Mouse (Mus musculus) mouse embryonic stem cell (cell line): Measurements from ENCODE around the gene Bud23.
"Not testable (repeated sequence)": the region's sequence is repeated elsewhere in the genome, so short reads cannot be mapped to it uniquely, and the experiment has no call there.

ENCODE experiments used
- in situ Hi-C, 2 experiments: fragments of 300-500 bp; cut with MboI; formaldehyde crosslinking; loops; 1 replicate in 1 of 2; 3 replicates in 1 of 2; pipeline ENCODE4 v1.14.3; 2019 to 2020; ENCODE audit warnings: low sequenced_read_pairs in 2 of 2, low pct_unique_long_range_greater_than_20kb in 1 of 2, mixed read lengths in 1 of 2; ENCODE audit not compliant: unreplicated experiment in 1 of 2

Gene Bud23

DNA sequence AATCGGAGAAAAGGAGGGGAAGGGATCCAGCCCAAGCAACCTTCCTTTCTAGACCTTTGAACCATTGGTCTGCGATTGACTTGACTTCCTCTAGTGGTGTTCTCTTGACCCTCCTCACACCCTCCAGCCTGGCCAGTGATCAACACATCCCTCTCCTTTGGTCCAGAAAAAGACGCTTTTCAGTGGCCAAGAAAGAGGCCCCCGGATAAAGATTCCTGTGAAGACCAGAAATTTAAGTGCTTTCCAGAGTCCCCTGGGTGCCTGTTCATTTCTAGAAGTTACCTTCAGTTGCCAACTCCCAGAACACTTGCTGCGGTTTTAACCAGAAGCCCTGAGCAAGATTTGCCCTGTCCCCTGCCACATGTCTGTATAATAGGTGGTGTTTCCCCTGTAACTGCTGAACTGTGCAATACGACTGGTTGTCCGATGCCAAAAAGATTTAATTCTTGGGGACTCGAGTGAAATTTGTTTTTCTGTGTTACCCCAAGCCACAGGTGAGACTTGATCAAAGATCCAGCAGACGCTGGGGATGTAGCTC lies at the start of gene Bud23:
Gene Bud23 (minus strand): TSS at position 51 of the 538 bp plus-strand sequence.
- in situ Hi-C loops: not testable (repeated sequence)

DNA sequence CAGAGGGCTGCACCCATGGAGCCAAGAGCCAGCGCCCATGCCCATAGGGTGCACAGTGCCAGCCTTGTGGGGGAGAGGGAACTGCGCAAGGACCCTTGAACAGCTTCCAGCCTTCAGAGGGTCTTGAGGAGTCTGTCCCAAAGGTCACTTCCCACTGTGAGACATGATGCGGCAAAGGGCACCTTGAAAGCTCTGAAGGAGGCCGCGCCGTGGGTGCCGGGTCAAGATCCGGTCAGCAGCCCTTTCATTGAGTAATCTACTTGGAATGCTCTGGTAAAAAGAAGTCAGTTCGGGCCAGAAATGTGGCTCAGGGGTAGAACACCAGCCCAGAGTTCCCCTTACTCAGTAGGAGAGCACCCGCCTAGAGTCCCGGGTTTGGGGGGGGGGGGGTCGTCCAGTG lies 49.0 kb upstream of the Bud23 start:
- in situ Hi-C loops: loop anchor here (25.0 kb wide), 1 partner anchor 201 kb away; the partner anchor contains the start of genes Cldn13 (in 2 of the 2) and Tmem270 (in 2 of the 2)

DNA sequence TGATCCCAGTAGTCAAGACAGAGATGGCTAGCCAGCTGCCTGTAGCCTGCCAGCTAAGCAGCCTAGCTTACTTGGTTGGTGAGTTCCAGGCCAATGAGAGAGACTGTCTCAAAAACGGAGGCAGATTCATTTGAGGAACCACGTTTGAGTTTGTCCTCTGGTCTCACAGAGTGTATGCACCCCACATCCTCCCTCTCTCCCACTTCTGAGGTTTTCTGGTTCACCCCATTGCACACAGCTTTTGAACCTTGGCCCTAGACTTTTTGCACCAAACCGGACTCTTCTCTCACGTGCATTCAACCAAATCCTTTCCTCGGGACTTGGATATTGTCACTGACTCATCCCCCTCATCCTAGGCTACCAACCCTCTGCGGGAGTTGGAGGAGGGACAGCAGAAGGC lies 45.2 kb upstream of the Bud23 start:
- in situ Hi-C loops: loop anchor here (25.0 kb wide), 1 partner anchor 198 kb away; the partner anchor contains the start of genes Cldn13 (in 2 of the 2) and Tmem270 (in 2 of the 2)

DNA sequence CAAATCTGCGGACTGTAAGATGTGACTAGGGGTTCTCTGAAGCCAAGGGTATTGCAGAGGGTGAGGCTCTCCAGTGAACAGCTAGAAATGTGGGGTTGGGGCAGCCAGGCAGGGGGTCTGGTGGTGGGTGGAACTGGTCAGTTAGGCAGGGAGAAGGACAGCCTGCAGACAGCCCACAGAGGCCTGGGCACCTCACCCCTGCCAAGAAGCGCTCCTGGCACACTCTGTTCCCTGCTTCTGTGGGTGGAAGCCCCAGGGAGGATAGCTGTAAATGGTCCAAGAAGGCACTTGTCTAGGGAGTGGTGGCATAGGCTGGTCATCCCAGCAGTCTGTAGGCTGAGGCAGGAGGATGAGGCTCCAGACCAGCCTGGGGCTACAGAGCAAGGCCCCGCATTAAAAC lies 44.7 kb upstream of the Bud23 start:
- in situ Hi-C loops: loop anchor here (25.0 kb wide), 1 partner anchor 197 kb away; the partner anchor contains the start of genes Cldn13 (in 2 of the 2) and Tmem270 (in 2 of the 2)

- in situ Hi-C loops: loop anchor here (25.0 kb wide), 1 partner anchor 197 kb away; the partner anchor contains the start of genes Cldn13 (in 2 of the 2) and Tmem270 (in 2 of the 2)
These were observed 44.3 kb upstream of the Bud23 start for GRCm38 (mm10) chr5:135109017-135109416.

- in situ Hi-C loops: loop anchor here (25.0 kb wide), 1 partner anchor 196 kb away; the partner anchor contains the start of genes Cldn13 (in 2 of the 2) and Tmem270 (in 2 of the 2)
These were observed 43.1 kb upstream of the Bud23 start for GRCm38 (mm10) chr5:135107521-135108501.

GRCm38 (mm10) chr5:135106758-135107256 lies 42.0 kb upstream of the Bud23 start:
- in situ Hi-C loops: loop anchor here (25.0 kb wide), 1 partner anchor 195 kb away; the partner anchor contains the start of genes Cldn13 (in 2 of the 2) and Tmem270 (in 2 of the 2)

DNA sequence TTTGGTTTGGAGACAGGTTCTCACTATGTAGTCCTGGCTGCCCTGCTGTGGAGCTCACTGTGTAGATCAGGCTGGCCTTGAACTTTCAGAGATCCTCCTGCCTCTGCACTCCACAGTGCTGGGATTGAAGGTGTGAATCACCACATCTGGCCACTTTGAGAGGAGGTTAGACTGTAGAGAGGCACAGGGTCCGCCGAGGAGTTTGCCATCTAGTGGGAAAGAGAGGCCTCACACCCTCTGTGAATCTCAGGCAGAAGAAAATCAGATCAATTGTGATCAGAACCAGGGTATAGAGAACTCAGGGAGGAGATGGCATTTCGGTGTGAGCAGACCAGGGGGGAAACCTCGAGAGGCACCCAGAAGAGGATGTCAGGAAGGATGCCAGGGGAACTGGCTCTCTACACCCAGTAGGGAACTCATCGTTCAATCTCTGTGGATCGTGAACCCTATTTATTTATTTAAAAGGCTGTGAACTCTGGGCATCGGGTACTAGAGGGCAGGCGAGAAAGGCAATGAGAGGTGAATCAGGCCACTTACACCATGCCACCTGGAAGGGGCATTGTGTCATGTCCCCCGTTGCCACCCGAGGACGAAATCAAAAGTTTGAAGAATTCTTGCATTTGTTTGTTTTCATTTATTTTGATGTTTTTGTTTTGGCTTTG lies 39.4 kb upstream of the Bud23 start:
- in situ Hi-C loops: loop anchor here (25.0 kb wide), 1 partner anchor 192 kb away; the partner anchor contains the start of genes Cldn13 (in 2 of the 2) and Tmem270 (in 2 of the 2)

DNA sequence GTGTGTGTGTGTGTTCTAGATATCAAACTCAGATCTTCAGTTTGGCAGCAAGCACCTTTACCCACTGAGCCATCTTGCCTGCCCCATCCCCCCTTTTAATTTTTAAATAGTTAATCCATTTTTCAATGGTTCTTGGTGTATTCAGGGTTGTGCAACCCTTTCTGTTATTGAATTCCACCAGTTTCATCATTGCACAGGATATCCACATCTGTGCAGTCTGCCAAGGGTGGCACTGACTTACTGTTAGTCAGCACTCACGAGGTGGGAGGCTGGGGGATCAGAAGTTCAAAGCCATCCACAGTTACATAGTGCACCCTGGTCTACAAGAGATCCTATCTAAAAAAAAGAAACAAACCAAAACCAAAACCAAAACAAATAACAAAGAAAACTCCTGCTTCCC lies 36.2 kb upstream of the Bud23 start:
- in situ Hi-C loops: loop anchor here (25.0 kb wide), 1 partner anchor 189 kb away; the partner anchor contains the start of genes Cldn13 (in 2 of the 2) and Tmem270 (in 2 of the 2)

DNA sequence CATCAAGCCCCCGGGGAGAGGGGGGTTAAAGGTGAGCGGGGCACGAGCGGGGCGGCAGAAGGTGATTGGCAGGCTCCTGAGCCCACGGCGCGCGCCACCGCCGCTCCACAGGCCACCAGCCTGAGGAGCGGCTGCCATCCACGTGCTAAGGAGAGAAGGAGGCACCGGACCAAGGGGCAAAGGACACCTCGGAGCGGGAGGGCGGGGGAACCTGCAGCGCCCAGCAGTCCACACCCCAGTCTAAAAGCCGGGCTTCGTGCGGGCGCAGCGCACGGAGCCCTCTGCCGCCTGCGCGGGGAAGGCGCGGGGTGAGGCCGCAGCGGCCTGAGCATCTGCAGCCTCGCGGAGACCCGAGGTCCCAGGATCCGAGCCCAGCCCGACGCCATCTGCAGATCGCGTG lies 24.9 kb upstream of the Bud23 start, which contains the start of gene Mlxipl:
Gene Mlxipl (plus strand): TSS at position 238 of the 400 bp plus-strand sequence.
- in situ Hi-C loops: no loop called here

DNA sequence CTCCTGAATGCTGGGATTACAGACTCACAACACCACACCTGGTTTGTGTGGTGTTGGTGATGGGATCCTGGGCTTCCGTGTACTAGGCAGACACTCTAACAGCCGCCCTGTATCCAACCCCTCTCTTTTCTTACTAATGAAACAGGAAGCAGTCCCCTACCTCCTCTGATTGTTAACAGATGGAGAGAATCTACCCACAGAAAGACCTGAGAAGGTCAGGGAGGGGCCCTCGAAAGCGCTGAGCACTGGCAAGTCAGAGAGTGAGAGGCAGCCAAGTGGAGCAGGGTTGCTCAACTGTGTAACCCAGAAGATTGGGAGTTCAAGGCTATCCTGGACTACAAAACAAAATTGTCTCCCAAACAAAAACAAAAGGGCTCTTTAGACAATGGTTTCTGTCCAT lies 22.1 kb upstream of the Bud23 start:
- in situ Hi-C loops: no loop called here

DNA sequence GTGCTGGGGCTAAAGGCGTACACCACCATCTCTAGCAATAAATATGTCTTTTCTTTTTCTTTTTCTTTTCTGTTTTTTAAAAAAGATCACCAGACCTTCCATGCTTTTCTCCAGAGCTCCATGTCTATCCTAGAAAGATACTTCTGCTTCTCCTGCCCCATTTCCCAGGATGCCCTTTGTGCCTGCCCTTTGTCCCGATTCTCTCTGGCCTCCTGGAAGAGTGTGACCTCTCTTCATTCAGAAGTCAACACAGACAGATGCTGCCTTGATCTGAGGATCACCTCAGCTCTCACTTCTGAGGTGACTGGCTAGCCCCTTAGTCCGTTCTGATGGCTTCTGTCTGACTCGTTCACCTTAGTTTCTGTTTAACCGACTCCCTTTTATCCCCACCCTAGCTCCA lies 15.8 kb upstream of the Bud23 start:
- in situ Hi-C loops: no loop called here

DNA sequence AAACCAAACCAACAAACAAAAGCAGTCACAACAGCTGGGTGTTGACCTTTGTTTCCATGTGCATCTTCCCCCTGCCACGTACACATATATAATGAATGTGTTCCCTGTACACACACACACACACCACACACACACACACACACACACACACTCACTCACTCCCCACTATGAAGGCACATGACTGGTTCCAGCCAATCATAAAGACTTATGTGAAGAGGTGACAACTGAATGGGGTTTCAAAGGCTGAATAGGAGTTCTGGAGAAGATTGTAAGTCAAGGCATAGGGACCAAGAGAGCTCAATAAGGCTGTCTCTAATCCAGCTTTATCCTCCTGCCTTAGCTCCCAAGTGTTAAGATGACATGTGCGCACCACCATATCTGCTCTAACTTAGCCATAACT lies 14.8 kb upstream of the Bud23 start:
- in situ Hi-C loops: no loop called here

- in situ Hi-C loops: no loop called here
These were observed 13.7 kb upstream of the Bud23 start for GRCm38 (mm10) chr5:135078482-135078810.

GRCm38 (mm10) chr5:135077564-135078481 lies 13.1 kb upstream of the Bud23 start, which contains the start of gene Vps37d:
Gene Vps37d (minus strand): TSS chr5:135078266.
- in situ Hi-C loops: no loop called here

GRCm38 (mm10) chr5:135076931-135077505 lies 12.3 kb upstream of the Bud23 start:
- in situ Hi-C loops: no loop called here

DNA sequence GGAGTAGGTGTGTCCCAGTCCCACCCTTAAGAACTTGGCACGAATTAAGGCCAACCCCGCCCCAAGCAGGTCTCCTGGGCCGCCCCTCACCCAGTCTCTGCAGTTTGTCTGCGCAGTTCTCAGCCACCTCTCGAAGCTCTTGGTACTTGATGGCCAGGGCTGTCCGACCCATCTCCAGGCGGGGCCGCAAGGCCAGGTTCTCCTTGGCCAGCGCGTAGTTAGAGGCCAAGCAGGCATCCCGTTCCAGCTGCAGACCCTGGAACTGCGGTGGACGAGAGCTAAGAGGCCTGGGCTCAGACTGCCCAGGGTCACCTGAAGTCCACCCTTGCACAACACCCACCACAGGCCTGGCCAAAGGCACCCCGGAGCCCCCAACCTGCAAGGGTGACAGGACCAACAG lies 11.6 kb upstream of the Bud23 start:
- in situ Hi-C loops: no loop called here
